Mouse (Mus musculus) left cerebral cortex, adult 2 months (tissue): ENCODE data around the gene Ushbp1. TPM values are rescaled to one million over a fixed set of nuclear protein-coding genes. Genes with fewer than 3 reads are reported as not detected.

Source experiments
- DNase-seq, 2 experiments: peaks; one replicate each; pipeline ENCODE4 v3.0.0; 2021 to 2022; ENCODE audit warnings: low spot score in 2 of 2, mixed read lengths in 1 of 2; ENCODE audit errors: extremely low spot score in 1 of 2
- H3K27ac ChIP-seq: fragments of 200-600 bp; 2 replicates; pipeline ENCODE4 v1.8.1; 2022
- H3K4me3 ChIP-seq: fragments of 200-600 bp; 2 replicates; pipeline ENCODE4 v1.8.1; 2022
- CTCF ChIP-seq: fragments of 200-600 bp; IDR thresholded peaks from 2 replicates; pipeline ENCODE4 v1.8.1; 2022; ENCODE audit warnings: antibody characterized with exemption, mild to moderate bottlenecking, moderate library complexity
- intact Hi-C: fragments of 180-260 bp; cut with DNase I; formaldehyde crosslinking; loops from one replicate; pipeline ENCODE4 v1.15.1; 2025
- total RNA-seq, 2 experiments: library from RNA; stranded (reverse); gene quantifications; 2 replicates each; pipeline ENCODE4 v1.2.3; 2021

The Ushbp1 gene
- total RNA-seq, 2 experiments from 2014 or later = 4.6 to 4.7 TPM

DNA sequence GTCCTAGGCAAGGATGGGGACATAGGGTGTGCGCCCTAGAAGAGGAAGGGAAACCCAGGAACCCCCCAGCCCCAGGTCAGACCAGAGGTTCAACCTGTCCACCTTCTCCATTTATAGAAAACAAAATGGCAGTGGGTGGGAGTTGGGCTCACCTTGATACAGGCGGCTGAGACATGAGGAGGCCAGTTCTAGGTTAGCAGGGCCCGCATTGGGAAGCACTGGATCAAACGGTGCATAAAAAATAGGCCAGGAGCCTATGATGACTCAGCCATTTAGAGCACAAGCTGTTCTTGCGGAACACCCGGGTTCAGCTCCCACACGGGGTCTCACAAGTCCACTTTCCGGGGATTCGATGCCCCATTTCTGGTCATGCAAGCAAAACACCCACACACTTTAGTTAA, 9.3 kb upstream of the Ushbp1 start:
- intact Hi-C loops = loop anchor here (2.0 kb wide), 1 partner anchor 54 kb away; no protein-coding TSS in a partner anchor
- H3K27ac ChIP-seq = no peak overlapping the region
- no peak for TF ChIP-seq CTCF
- peak overlapping the region; percentile 40; the same call in 1 of the 2 replicates for H3K4me3 ChIP-seq
- DNase-seq = no peak

DNA sequence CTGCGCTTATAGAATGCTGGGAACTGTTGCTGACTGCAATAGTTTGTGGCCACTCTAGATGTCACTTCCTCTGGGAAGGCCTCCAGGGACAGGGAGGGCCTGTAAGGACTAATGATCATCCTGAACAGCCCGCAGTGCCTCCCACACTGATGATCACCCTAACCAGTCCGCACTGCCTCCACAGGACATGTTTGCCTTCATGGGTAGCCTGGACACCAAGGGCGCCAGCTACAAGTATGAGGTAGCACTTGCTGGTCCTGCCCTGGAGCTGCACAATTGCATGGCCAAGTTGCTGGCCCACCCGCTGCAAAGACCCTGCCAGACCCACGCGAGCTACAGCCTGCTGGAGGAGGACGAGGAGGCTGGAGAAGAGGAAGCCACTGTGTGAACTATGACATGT, 8.4 kb upstream of the Ushbp1 start:
- no peak overlapping the region for H3K4me3 ChIP-seq
- DNase-seq = no peak
- intact Hi-C loops = loop anchor here (2.0 kb wide), 1 partner anchor 55 kb away; no protein-coding TSS in a partner anchor
- H3K27ac ChIP-seq = no peak overlapping the region
- TF ChIP-seq CTCF = no peak

DNA sequence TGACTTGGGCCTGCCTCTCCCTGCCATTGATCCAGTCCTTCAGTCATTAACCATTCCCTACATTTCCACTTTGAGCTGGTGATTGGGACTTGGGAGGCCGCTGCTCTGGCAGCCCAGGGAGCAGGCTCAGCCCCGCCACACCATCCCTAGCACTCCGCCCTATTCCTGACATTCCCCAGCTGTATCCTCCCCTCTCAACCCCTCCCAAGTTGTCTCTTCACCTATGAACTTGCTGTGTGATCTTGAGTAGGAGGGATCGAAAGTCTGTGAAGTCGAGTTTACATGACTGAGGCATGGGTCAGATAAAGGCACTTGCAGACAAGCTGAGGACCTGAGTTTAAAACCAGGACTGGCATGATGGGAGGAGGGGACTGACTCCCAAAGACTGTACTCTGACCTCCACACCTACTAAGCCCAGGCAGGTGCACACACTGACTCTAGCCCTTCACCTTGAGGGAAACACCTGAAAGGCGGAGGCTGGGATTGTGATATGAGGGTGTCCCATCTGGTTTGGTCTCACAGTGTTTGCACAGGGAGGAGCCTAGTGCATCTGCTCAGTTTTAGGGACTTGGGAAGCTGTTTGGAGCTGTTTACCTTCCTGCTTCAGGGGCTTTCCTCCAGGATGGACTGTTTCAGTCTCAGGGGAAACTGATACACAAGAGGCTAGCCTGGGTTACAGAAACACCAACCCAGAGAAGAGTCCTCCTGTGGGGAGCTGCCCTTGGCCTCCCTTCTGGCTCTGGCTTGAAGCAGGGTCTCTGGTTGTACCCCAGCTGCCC, 7.7 kb upstream of the Ushbp1 start:
- intact Hi-C loops = no loop called here
- H3K4me3 ChIP-seq = no peak overlapping the region
- no peak overlapping the region for H3K27ac ChIP-seq
- TF ChIP-seq CTCF = no peak
- DNase-seq = no peak

DNA sequence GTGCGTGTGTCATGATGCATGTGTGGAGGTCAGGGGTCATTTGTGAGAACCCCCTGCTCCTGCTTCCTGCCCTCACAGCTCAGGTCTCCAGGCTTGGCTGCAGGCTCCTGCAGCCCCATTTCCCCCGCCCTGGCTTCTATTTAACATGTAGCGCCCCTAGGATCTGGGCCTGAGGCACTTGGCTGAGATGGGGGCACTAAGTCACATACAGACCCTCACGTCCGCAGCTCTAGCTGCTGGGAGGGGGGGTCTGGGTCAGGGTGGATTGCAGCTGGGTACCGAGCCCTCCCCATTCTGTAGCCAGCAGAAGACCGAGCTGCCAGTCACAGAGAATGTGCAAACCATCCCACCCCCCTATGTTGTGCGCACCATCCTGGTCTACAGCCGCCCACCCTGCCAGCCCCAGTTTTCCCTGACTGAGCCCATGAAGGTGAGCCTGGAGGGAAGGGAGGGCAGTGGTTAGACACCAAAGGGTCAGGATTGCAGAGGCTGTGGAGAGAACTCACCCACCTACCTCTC, 6.9 kb upstream of the Ushbp1 start:
- no peak for DNase-seq
- H3K27ac ChIP-seq = no peak overlapping the region
- no peak for TF ChIP-seq CTCF
- no peak overlapping the region for H3K4me3 ChIP-seq
- intact Hi-C loops = no loop called here

DNA sequence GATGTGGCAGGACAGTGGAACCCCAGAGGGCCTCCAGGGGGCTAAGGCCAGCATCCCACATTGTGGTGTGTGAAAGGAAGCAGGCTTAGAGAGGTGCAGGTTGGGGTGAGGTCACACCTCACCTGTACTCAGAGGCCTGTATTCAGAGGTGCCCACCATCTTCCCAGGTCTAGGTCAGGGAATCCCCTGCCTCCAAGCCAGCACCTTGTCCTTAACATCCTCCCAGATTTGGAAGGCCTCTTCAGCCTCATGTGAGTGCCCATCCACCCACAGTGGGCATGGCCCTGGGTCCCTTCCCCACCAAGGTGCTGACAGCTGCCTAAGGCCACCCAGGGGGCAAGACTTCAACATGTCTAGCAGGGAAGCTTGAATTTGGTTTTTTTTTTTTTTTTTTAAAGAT, 5.9 kb upstream of the Ushbp1 start:
- no peak for TF ChIP-seq CTCF
- Histone ChIP-seq H3K27ac (no peak overlapping the region), H3K4me3 (no peak overlapping the region)
- peak in 1 of 2 experiments; percentile 8 for DNase-seq
- intact Hi-C loops = no loop called here

DNA sequence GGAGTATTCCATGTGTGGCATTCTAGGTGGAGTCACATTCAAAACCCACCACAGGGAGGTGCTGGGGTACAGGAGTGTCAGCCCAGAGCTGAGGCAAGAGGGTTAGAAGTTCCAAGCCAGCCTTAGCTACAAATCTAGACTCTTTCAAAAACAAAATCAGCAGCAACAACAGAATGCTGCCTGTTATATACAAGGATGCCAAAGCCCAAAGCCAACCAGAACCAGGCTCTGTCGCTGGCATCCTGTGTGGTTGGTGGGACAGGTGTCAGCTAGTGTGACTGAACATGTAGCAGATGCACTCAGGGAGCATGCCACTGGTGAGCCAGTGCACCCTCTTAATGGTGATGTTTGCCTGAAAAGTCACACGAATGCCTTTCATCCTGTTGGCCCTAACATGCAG, 5.2 kb upstream of the Ushbp1 start:
- intact Hi-C loops = no loop called here
- Histone ChIP-seq H3K4me3 (no peak overlapping the region), H3K27ac (no peak overlapping the region)
- DNase-seq = peak in 1 of 2 experiments; percentile 4
- TF ChIP-seq CTCF = no peak

DNA sequence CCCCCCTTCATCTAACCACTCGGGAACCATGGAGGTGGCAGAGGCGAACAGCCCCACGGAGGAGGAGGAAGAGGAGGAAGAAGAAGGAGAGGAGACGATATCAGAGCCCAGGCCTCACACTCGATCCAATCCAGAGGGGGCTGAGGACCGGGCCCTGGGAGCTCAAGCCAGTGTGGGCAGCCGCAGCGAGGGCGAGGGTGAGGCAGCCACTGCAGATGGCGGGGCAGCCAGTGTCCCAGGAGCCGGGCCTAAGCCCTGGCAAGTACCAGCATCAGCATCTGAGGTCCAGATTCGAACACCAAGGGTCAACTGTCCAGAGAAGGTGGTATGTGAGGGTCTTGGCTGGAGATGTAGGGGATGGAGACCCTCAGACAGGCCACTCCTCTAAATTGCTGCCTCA, 2.1 kb upstream of the Ushbp1 start:
- TF ChIP-seq CTCF = no peak
- intact Hi-C loops = loop anchor here (2.0 kb wide), 1 partner anchor 31 kb away; the partner anchor contains the start of gene Use1
- peak overlapping the region; percentile 77 for H3K4me3 ChIP-seq
- H3K27ac ChIP-seq = no peak overlapping the region
- DNase-seq = peak in 1 of 2 experiments; percentile 19

DNA sequence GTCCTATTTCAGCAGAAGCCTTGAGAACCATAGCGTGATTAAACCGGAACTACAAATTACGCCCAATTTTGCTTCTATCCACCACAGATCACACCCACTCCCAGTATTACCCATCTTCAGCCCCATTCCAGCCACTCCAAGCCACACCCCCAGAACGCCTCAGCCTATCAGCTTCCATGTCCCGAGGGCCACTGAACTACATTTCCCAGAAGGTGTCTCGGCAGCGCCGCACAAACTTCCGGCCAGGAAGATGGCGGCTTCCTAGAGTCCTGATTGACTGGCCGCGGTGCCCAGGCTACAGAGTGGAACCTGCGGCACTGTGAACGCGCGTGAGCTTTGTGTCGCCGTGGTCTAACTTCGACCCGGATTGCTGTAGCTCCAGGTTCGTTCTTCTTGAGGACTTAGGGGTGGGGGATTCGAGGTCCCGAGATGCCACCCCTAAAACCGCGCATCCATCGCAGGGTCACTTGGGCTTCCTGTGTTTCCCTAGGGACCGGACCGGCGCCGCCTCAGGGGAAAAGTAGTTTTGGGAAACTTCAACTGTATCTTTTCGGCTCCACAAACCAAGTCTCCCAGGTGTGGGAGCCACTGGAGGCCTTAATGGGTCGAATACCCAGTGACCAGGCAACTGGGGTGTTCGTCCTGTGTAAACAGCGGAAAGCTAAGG, 1.2 kb upstream of the Ushbp1 start, which contains the start of gene Babam1:
Babam1 (plus strand) TSS at position 223 of the 667 bp plus-strand sequence.
- TF ChIP-seq CTCF = no peak
- DNase-seq = peak; percentile 90 to 92
- intact Hi-C loops = loop anchor here (2.0 kb wide), 1 partner anchor 30 kb away; the partner anchor contains the start of gene Use1

DNA sequence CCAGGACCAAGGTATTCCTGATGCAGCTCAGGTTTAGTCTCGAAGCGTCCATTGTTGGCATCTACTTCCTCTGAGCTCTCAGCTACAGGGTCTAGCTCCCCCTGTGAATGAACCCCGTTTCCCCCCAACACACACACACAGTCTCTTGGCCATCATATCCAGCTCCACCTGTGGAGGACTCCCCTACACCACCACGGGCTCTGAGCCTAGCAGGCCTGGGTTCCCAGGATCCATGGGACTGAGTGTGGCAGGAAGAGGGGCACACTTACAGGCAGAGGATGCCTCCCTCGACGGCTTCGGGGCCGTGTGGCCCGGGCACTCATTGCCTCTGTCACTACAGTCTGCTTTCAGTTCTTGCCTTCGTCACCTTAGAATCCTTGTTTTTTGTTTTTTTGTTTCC, 531 bp downstream of the Ushbp1 start:
- H3K27ac ChIP-seq = peak overlapping the region; percentile 54
- peak in 1 of 2 experiments; percentile 8 for DNase-seq
- intact Hi-C loops = no loop called here

More for the DNA sequence above, 1.2 kb upstream of the Ushbp1 start, which contains the start of gene Babam1:
- Histone ChIP-seq H3K27ac (peak within 1 kb of the TSS; percentile 86), H3K4me3 (peak within 1 kb of the TSS; percentile 77)

DNA sequence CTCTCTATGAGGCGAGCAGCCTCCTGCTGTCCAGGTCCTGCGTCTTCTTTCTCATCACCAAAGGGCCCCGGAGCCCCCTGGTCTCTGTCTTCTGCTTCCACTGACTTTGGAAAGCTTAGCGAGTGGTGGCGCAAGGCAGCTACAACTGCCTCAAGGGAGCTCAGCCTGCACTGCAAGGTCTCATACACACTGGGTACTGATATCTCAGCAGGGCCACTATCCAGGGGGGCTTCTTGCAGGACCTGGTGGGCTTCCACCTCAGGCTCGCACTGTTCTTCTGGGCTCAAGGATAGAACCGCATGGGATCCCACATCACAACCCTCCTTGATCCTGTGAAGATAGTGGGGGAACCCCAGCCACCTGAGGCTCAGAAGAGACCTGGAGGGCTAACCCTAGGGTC, 1.1 kb downstream of the Ushbp1 start:
- DNase-seq = peak in 1 of 2 experiments; percentile 9
- H3K27ac ChIP-seq = no peak overlapping the region
- no peak for TF ChIP-seq CTCF
- intact Hi-C loops = no loop called here
- peak overlapping the region; percentile 24; the same call in 1 of the 2 replicates for H3K4me3 ChIP-seq

More for the DNA sequence above, 531 bp downstream of the Ushbp1 start:
- no peak for TF ChIP-seq CTCF
- peak overlapping the region; percentile 24 for H3K4me3 ChIP-seq

DNA sequence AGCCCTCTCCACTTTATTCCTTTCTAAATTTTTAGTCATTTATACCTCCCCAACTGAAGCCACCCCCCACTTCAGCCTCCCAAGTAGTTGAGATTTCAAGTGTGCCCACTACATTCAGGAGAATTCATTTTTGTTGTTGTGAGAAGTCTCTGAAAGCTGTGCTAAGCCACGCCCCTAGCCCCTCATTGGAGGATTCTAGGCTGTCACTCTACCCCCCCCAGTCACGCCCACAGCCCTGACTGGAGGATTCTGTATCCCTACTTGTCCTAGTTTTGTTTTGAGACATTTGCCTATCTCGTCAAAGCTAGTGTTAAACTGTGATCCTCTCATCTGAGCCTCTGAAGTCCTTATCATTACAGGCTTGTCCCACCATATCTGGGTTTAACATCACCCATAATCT, 2.7 kb downstream of the Ushbp1 start:
- no peak for TF ChIP-seq CTCF
- peak in 1 of 2 experiments; percentile 13 for DNase-seq
- Histone ChIP-seq H3K4me3 (no peak overlapping the region), H3K27ac (no peak overlapping the region)
- intact Hi-C loops = no loop called here

DNA sequence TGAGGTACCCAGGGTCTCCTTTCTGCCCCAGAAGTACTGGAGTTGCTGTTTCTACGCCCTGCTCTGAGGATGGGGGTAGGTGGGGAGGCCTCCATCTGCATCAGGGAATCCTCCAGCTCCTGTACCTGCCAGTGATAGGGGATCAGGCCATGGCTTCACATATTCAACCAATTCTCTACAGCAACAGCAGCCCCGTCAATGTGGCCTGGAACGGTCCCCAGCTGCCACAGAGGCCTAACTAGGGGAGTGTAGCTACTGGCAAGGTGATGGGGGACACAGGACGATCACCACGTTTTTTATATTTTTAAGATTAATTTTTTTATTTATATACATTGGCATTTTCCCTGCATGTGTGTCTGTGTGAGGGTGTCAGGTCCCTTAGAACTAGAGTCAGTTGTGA, 3.2 kb downstream of the Ushbp1 start:
- H3K27ac ChIP-seq = no peak overlapping the region
- peak in 1 of 2 experiments; percentile 2 for DNase-seq
- TF ChIP-seq CTCF = no peak
- no peak overlapping the region for H3K4me3 ChIP-seq
- intact Hi-C loops = no loop called here
